Mouse (Mus musculus) urinary bladder, adult 18-20 months (tissue): ENCODE results near the gene Dhx36.

Experiments
- DNase-seq, 2 experiments: peaks; one replicate each; pipeline ENCODE4 v3.0.0; 2022; ENCODE audit warnings: low spot score in 2 of 2, mixed read lengths in 2 of 2

Gene Dhx36

GRCm38 (mm10) chr3:62506488-62507205, at the start of gene Dhx36:
Gene Dhx36 (minus strand): TSS chr3:62507004.
- DNase-seq: peak; percentile 93

- no peak for DNase-seq
These were observed 20.8 kb upstream of the Dhx36 start for GRCm38 (mm10) chr3:62527593-62527992.

GRCm38 (mm10) chr3:62527160-62527559, 20.4 kb upstream of the Dhx36 start:
- no peak for DNase-seq

- DNase-seq: no peak
These were observed 423 bp upstream of the Dhx36 start for GRCm38 (mm10) chr3:62507206-62507647.

GRCm38 (mm10) chr3:62505166-62505900, 1.5 kb downstream of the Dhx36 start:
- DNase-seq: no peak

- no peak for DNase-seq
These were observed 7.5 kb downstream of the Dhx36 start for GRCm38 (mm10) chr3:62499327-62499726.

- DNase-seq: no peak
These were observed 14.2 kb downstream of the Dhx36 start for GRCm38 (mm10) chr3:62492568-62492967.

GRCm38 (mm10) chr3:62484340-62484739, 22.5 kb downstream of the Dhx36 start:
- no peak for DNase-seq

GRCm38 (mm10) chr3:62470179-62470578, 36.6 kb downstream of the Dhx36 start:
- DNase-seq: no peak

GRCm38 (mm10) chr3:62464276-62464675, 42.5 kb downstream of the Dhx36 start:
- DNase-seq: no peak

GRCm38 (mm10) chr3:62459483-62459882, 47.3 kb downstream of the Dhx36 start:
- DNase-seq: no peak

- DNase-seq: peak; percentile 42 to 53
These were observed 48.4 kb downstream of the Dhx36 start for GRCm38 (mm10) chr3:62458284-62459013.

- no peak for DNase-seq
These were observed 51.0 kb downstream of the Dhx36 start for GRCm38 (mm10) chr3:62455854-62456253.

GRCm38 (mm10) chr3:62454096-62454495, 52.7 kb downstream of the Dhx36 start:
- no peak for DNase-seq

- no peak for DNase-seq
These were observed 53.8 kb downstream of the Dhx36 start for GRCm38 (mm10) chr3:62452961-62453360.

- no peak for DNase-seq
These were observed 56.8 kb downstream of the Dhx36 start for GRCm38 (mm10) chr3:62449871-62450496.

GRCm38 (mm10) chr3:62447151-62447550, 59.7 kb downstream of the Dhx36 start:
- DNase-seq: no peak

GRCm38 (mm10) chr3:62446271-62446670, 60.5 kb downstream of the Dhx36 start:
- DNase-seq: no peak

GRCm38 (mm10) chr3:62443582-62444194, 63.1 kb downstream of the Dhx36 start:
- no peak for DNase-seq

GRCm38 (mm10) chr3:62440431-62440969, 66.3 kb downstream of the Dhx36 start:
- no peak for DNase-seq

GRCm38 (mm10) chr3:62435923-62436322, 70.9 kb downstream of the Dhx36 start:
- no peak for DNase-seq
